Mouse (Mus musculus): ENCODE data around the gene Gp1bb.

GRCm38 (mm10) chr16:18631141-18631540, 8.9 kb upstream of the Gp1bb start:
- TF ChIP-seq GATA1 (IDR thresholded peaks at IDR 0.05; ENCODE audit: borderline replicate concordance, low read length) (no peak), FLI1 (IDR thresholded peaks at IDR 0.05; ENCODE audit: low read length) (no peak)

Data from megakaryocyte, embryonic 14.5 days (primary cell).